In the genomic region with DNA sequence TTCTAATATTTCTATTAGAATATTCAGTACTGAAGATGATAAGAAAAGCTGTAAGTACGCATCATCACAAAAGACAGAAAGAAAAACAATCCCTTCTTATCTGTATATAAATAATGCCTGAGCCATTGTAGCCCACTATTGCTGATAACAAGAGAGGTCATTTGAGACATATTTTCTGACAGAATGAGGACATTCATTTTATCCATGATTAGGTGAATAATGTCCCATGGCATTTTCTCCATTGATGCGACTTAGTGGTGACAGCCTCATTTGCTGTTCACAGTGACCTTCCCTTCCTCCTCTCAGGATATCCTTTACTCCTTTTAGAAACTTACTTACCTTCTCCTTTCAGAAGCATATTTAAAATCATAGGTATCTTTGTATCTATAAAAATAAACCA, we compare ENCODE assay signal across 32 mouse cellular contexts.
"Had no signal": no experiment of that assay in that cellular context is flagged by ENCODE, and none has a peak within 500 bp of the region (broad histone marks: within the 10 kb centered on the region; RNA-seq: fewer than 3 reads in every experiment).

No protein-coding gene starts in this region.

- DNase-seq: left cerebral cortex, postnatal 4 days; liver; liver, embryonic 13.5 days; liver, postnatal 0 days; lung, adult 18-20 months; lung, adult 2 months; lung, embryonic 14.5 days; lung, postnatal 10 days; lung, postnatal 14 days; lung, postnatal 36 days; lung, postnatal 4 days; midbrain, embryonic 14.5 days had no signal

- H3K27me3 ChIP-seq: limb, embryonic 12.5 days; limb, embryonic 13.5 days; limb, embryonic 15.5 days; liver, embryonic 12.5 days; liver, embryonic 13.5 days; liver, embryonic 15.5 days; lung, embryonic 15.5 days; megakaryocyte, embryonic 14.5 days; midbrain, embryonic 12.5 days; midbrain, embryonic 13.5 days; midbrain, embryonic 15.5 days had no signal

- H3K4me3 ChIP-seq: left cerebral cortex, adult 2 months; limb, embryonic 10.5 days; limb, embryonic 12.5 days; limb, embryonic 13.5 days; limb, embryonic 15.5 days; liver, embryonic 12.5 days; liver, embryonic 13.5 days; liver, embryonic 15.5 days; lung, embryonic 15.5 days; megakaryocyte, embryonic 14.5 days; midbrain, embryonic 10.5 days; midbrain, embryonic 12.5 days; midbrain, embryonic 13.5 days; midbrain, embryonic 15.5 days; myocyte had no signal

- H3K4me2 ChIP-seq: limb, embryonic 12.5 days; limb, embryonic 13.5 days; limb, embryonic 15.5 days; liver, embryonic 11.5 days; liver, embryonic 12.5 days; liver, embryonic 13.5 days; liver, embryonic 15.5 days; lung, embryonic 14.5 days; lung, embryonic 15.5 days; midbrain, embryonic 11.5 days; midbrain, embryonic 12.5 days; midbrain, embryonic 13.5 days; midbrain, embryonic 15.5 days had no signal

- H3K4me1 ChIP-seq: limb, embryonic 10.5 days; limb, embryonic 12.5 days; limb, embryonic 13.5 days; limb, embryonic 15.5 days; liver, embryonic 12.5 days; liver, embryonic 13.5 days; liver, embryonic 15.5 days; lung, embryonic 15.5 days; megakaryocyte, embryonic 14.5 days; midbrain, embryonic 10.5 days; midbrain, embryonic 12.5 days; midbrain, embryonic 13.5 days; midbrain, embryonic 15.5 days had no signal

- H3K9me3 ChIP-seq: limb, embryonic 10.5 days; limb, embryonic 12.5 days; limb, embryonic 13.5 days; limb, embryonic 15.5 days; liver, embryonic 12.5 days; liver, embryonic 13.5 days; liver, embryonic 15.5 days; lung, embryonic 15.5 days; megakaryocyte, embryonic 14.5 days; midbrain, embryonic 10.5 days; midbrain, embryonic 12.5 days; midbrain, embryonic 13.5 days; midbrain, embryonic 15.5 days had no signal

- H3K27ac ChIP-seq: left cerebral cortex, adult 2 months; limb, embryonic 10.5 days; limb, embryonic 12.5 days; limb, embryonic 13.5 days; limb, embryonic 15.5 days; liver, embryonic 12.5 days; liver, embryonic 13.5 days; liver, embryonic 14.5 days; liver, embryonic 15.5 days; lung, embryonic 15.5 days; macrophage; midbrain, embryonic 10.5 days; midbrain, embryonic 12.5 days; midbrain, embryonic 13.5 days; midbrain, embryonic 15.5 days had no signal

- H3K36me3 ChIP-seq: limb, embryonic 10.5 days; limb, embryonic 12.5 days; limb, embryonic 13.5 days; limb, embryonic 15.5 days; liver, embryonic 12.5 days; liver, embryonic 13.5 days; liver, embryonic 15.5 days; lung, embryonic 15.5 days; midbrain, embryonic 10.5 days; midbrain, embryonic 12.5 days; midbrain, embryonic 13.5 days; midbrain, embryonic 15.5 days had no signal

- H3K9ac ChIP-seq: limb, embryonic 12.5 days; limb, embryonic 13.5 days; limb, embryonic 15.5 days; liver, embryonic 12.5 days; liver, embryonic 13.5 days; liver, embryonic 14.5 days; liver, embryonic 15.5 days; liver, postnatal 0 days; lung, embryonic 14.5 days; lung, embryonic 15.5 days; midbrain, embryonic 12.5 days; midbrain, embryonic 13.5 days; midbrain, embryonic 15.5 days had no signal

- ATAC-seq: liver, embryonic 12.5 days; liver, postnatal 0 days; lung, postnatal 0 days; midbrain, embryonic 13.5 days; midbrain, embryonic 15.5 days; midbrain, embryonic 16.5 days had no signal
